In genomic region chr8:3609816-3610150, GRCm38 (mm10) we compare ENCODE assay signal across 19 mouse cellular contexts. TPM values are rescaled to one million over a fixed set of nuclear protein-coding genes. Genes with fewer than 3 reads are reported as not detected.
DNase-seq lines count a peak whose midpoint lies in the region; ATAC-seq and TF ChIP-seq lines count a peak whose summit lies in the region.
"Had no signal": no experiment of that assay in that cellular context is flagged by ENCODE, and none has a peak within 500 bp of the region (broad histone marks: within the 10 kb centered on the region; RNA-seq: fewer than 3 reads in every experiment).

No protein-coding gene starts in this region.

- no peaks in the 10 kb centered on the region for H3K9me3 ChIP-seq in embryonic facial prominence, embryonic 14.5 days (ENCODE audit: control insufficient read depth, low read length)
- no peaks in the 10 kb centered on the region for H3K9me3 ChIP-seq in lung, postnatal 0 days (ENCODE audit: low read length)
- H3K9me3 ChIP-seq: G1E; heart, embryonic 13.5 days; limb, embryonic 12.5 days; lung, embryonic 15.5 days had no signal

- WGBS in embryonic facial prominence, embryonic 14.5 days = 69% methylated on average over 6 of the region's 6 CpGs
- 72% methylated on average over 6 of the region's 6 CpGs for WGBS in lung, postnatal 0 days

- H3K9ac ChIP-seq in embryonic facial prominence, embryonic 14.5 days (ENCODE audit: low read depth, low read length) = no peak overlapping the region
- no peak overlapping the region for H3K9ac ChIP-seq in lung, postnatal 0 days (replicated peaks; ENCODE audit: low read depth)
- H3K9ac ChIP-seq: heart, embryonic 13.5 days; limb, embryonic 12.5 days; lung, embryonic 15.5 days had no signal

- TF ChIP-seq CTCF in layer of hippocampus, adult 2 months (conservative IDR thresholded peaks at IDR 0.05) = no peak
- TF ChIP-seq CTCF in lung, postnatal 0 days (IDR thresholded peaks at IDR 0.05) = no peak

- no peak for DNase-seq in layer of hippocampus, adult 2 months (ENCODE audit: low spot score in 2 of 2)
- DNase-seq in layer of hippocampus, postnatal 36 days = no peak
- no peak for DNase-seq in embryonic facial prominence, embryonic 14.5 days (ENCODE audit: low spot score)
- DNase-seq in kidney, adult 9 months = peak; percentile 82
- DNase-seq in lung, postnatal 0 days (ENCODE audit: low spot score) = peak; percentile 30
- DNase-seq in heart, adult 11 months = no peak
- no peak for DNase-seq in ovary, postnatal 10 days (ENCODE audit: low spot score)
- no peak for DNase-seq in heart, postnatal 4 days
- DNase-seq: right cerebral cortex, postnatal 14 days; thymus, postnatal 4 days had no signal

- no peak for TF ChIP-seq EP300 in lung, postnatal 0 days (IDR thresholded peaks at IDR 0.05)

- no peaks in the 10 kb centered on the region for H3K4me1 ChIP-seq in embryonic facial prominence, embryonic 14.5 days (ENCODE audit: control insufficient read depth, insufficient read depth, low read length)
- no peaks in the 10 kb centered on the region for H3K4me1 ChIP-seq in lung, postnatal 0 days (ENCODE audit: insufficient read depth, low read depth, low read length)
- H3K4me1 ChIP-seq: limb, embryonic 12.5 days; lung, embryonic 15.5 days had no signal

- no peak overlapping the region for H3K4me2 ChIP-seq in embryonic facial prominence, embryonic 14.5 days (ENCODE audit: low read depth, low read length)
- H3K4me2 ChIP-seq in lung, postnatal 0 days (replicated peaks; ENCODE audit: low read depth, low read length) = no peak overlapping the region
- H3K4me2 ChIP-seq: heart, embryonic 13.5 days; limb, embryonic 12.5 days; lung, embryonic 15.5 days; midbrain, embryonic 11.5 days had no signal

- H3K36me3 ChIP-seq in embryonic facial prominence, embryonic 14.5 days (ENCODE audit: control insufficient read depth, insufficient read depth, low read length) = peaks cover 70% of the 10 kb centered on the region
- peaks cover 17% of the 10 kb centered on the region for H3K36me3 ChIP-seq in lung, postnatal 0 days (ENCODE audit: insufficient read depth, low read length)

- ATAC-seq in embryonic facial prominence, embryonic 14.5 days (ENCODE audit: low read depth) = peak; percentile 16; the same call in 1 of the 2 replicates
- ATAC-seq in lung, postnatal 0 days = peak; percentile 70
- ATAC-seq: forebrain, embryonic 16.5 days had no signal

- no peaks in the 10 kb centered on the region for H3K27me3 ChIP-seq in embryonic facial prominence, embryonic 14.5 days (replicated peaks; ENCODE audit: control insufficient read depth, insufficient read depth, low read length)
- H3K27me3 ChIP-seq in lung, postnatal 0 days (replicated peaks; ENCODE audit: insufficient read depth, low read length) = no peaks in the 10 kb centered on the region
- H3K27me3 ChIP-seq: heart, embryonic 13.5 days; limb, embryonic 12.5 days; lung, embryonic 15.5 days had no signal

- H3K27ac ChIP-seq in layer of hippocampus, adult 2 months = peak overlapping the region; percentile 60; the same call in 1 of the 2 replicates
- H3K27ac ChIP-seq in embryonic facial prominence, embryonic 14.5 days (replicated peaks; ENCODE audit: low read depth, low read length) = no peak overlapping the region
- H3K27ac ChIP-seq in lung, postnatal 0 days (ENCODE audit: low read length) = no peak overlapping the region
- H3K27ac ChIP-seq: heart, embryonic 13.5 days; limb, embryonic 12.5 days; lung, embryonic 15.5 days had no signal

- H3K4me3 ChIP-seq in layer of hippocampus, adult 2 months = no peak overlapping the region
- no peak overlapping the region for H3K4me3 ChIP-seq in embryonic facial prominence, embryonic 14.5 days (ENCODE audit: low read depth, low read length)
- H3K4me3 ChIP-seq in lung, postnatal 0 days (ENCODE audit: low read depth, low read length) = no peak overlapping the region
- H3K4me3 ChIP-seq: heart, embryonic 13.5 days; limb, embryonic 12.5 days; lung, embryonic 15.5 days had no signal

RNA-seq across cellular contexts. Expression of gene Xab2, which starts 11.3 kb away (rescaled TPM):
- total RNA-seq in layer of hippocampus, adult 2 months (2021) = 10 to 100 TPM; 39.6 to 41.4 TPM
- 10 to 100 TPM; 35.6 to 37.6 TPM for total RNA-seq in layer of hippocampus, postnatal 36 days (2021)
- 41.3 and 47.0 TPM in 2 replicates for polyA plus RNA-seq in embryonic facial prominence, embryonic 14.5 days (2014; fragmentation: Nextera tagmentation; extraction: Ambion mirVana)
- 34.2 and 37.3 TPM in 2 replicates for polyA plus RNA-seq in lung, postnatal 0 days (2015; fragmentation: Nextera tagmentation; extraction: Ambion mirVana)
- total RNA-seq in heart, postnatal 4 days (2021) = 10 to 100 TPM; 20.9 to 21.3 TPM

RNA-seq across cellular contexts. Expression of gene Pet100, which starts 11.6 kb away (rescaled TPM):
- 10 to 100 TPM; 87.0 to 87.3 TPM for total RNA-seq in layer of hippocampus, adult 2 months (2021)
- 10 to 100 TPM; 84.7 to 95.6 TPM for total RNA-seq in layer of hippocampus, postnatal 36 days (2021)
- polyA plus RNA-seq in embryonic facial prominence, embryonic 14.5 days (2014; fragmentation: Nextera tagmentation; extraction: Ambion mirVana) = 84.2 and 97.1 TPM in 2 replicates
- 117 and 119 TPM in 2 replicates for polyA plus RNA-seq in lung, postnatal 0 days (2015; fragmentation: Nextera tagmentation; extraction: Ambion mirVana)
- total RNA-seq in heart, postnatal 4 days (2021) = 10 to 100 TPM; 72.5 to 77.7 TPM

RNA-seq across cellular contexts. Expression of gene Pcp2, which starts 15.6 kb away (rescaled TPM):
- total RNA-seq in layer of hippocampus, adult 2 months (2021) = 1 to 10 TPM in 1 of 2 experiments, under 1 TPM in 1; 0.88 to 3.6 TPM
- total RNA-seq in layer of hippocampus, postnatal 36 days (2021) = 1 to 10 TPM; 1.1 to 1.9 TPM
- 0.17 and 0.31 TPM in 2 replicates for polyA plus RNA-seq in embryonic facial prominence, embryonic 14.5 days (2014; fragmentation: Nextera tagmentation; extraction: Ambion mirVana)
- polyA plus RNA-seq in lung, postnatal 0 days (2015; fragmentation: Nextera tagmentation; extraction: Ambion mirVana) = 0.08 TPM in 1 of 2 replicates, not detected in the other
- not detected for total RNA-seq in heart, postnatal 4 days (2021)
- total RNA-seq: adrenal gland, postnatal 10 days; left cerebral cortex, adult 18-20 months had no signal
- polyA plus RNA-seq: cortical plate, adult 2 months; G1E; heart, embryonic 13.5 days had no signal

RNA-seq across cellular contexts. Expression of gene Stxbp2, which starts 21.0 kb away (rescaled TPM):
- total RNA-seq in layer of hippocampus, adult 2 months (2021) = 10 to 100 TPM; 43.3 to 55.7 TPM
- 10 to 100 TPM; 36.3 to 47.1 TPM for total RNA-seq in layer of hippocampus, postnatal 36 days (2021)
- 23.7 and 30.4 TPM in 2 replicates for polyA plus RNA-seq in embryonic facial prominence, embryonic 14.5 days (2014; fragmentation: Nextera tagmentation; extraction: Ambion mirVana)
- 87.1 and 94.2 TPM in 2 replicates for polyA plus RNA-seq in lung, postnatal 0 days (2015; fragmentation: Nextera tagmentation; extraction: Ambion mirVana)
- total RNA-seq in heart, postnatal 4 days (2021) = 10 to 100 TPM; 15.4 to 17.3 TPM

RNA-seq across cellular contexts. Expression of gene Camsap3, which starts 22.7 kb away (rescaled TPM):
- total RNA-seq in layer of hippocampus, adult 2 months (2021) = 10 to 100 TPM; 36.5 to 39.3 TPM
- 10 to 100 TPM; 34.4 to 41.0 TPM for total RNA-seq in layer of hippocampus, postnatal 36 days (2021)
- 7.5 and 11.9 TPM in 2 replicates for polyA plus RNA-seq in embryonic facial prominence, embryonic 14.5 days (2014; fragmentation: Nextera tagmentation; extraction: Ambion mirVana)
- polyA plus RNA-seq in lung, postnatal 0 days (2015; fragmentation: Nextera tagmentation; extraction: Ambion mirVana) = 5.7 and 6.5 TPM in 2 replicates
- 1 to 10 TPM; 1.5 to 2.9 TPM for total RNA-seq in heart, postnatal 4 days (2021)
- total RNA-seq: G1E had no signal
- polyA plus RNA-seq: G1E had no signal

Comparison
In these comparisons a context has a peak if more than half of its experiments do, and no peak if none do; other contexts are left out.
1. DNase-seq: peak in kidney, adult 9 months (single experiment) and lung, postnatal 0 days (single experiment); none in layer of hippocampus, adult 2 months (0 of 2), layer of hippocampus, postnatal 36 days (0 of 2), embryonic facial prominence, embryonic 14.5 days (single experiment), heart, adult 11 months (single experiment), ovary, postnatal 10 days (single experiment) and heart, postnatal 4 days (single experiment).